Mouse (Mus musculus): ENCODE results near the gene Plekha4.

GRCm38 (mm10) chr7:45507583-45507982 is 18.5 kb upstream of the Plekha4 start:
- TF ChIP-seq CTCF (IDR thresholded peaks at IDR 0.05; ENCODE audit: control insufficient read depth, insufficient read depth, insufficient replicate concordance, low read depth, low read length): no peak
- no peak for TF ChIP-seq POLR2A (IDR thresholded peaks at IDR 0.05; ENCODE audit: control insufficient read depth, low read depth, low read length)

Data from testis, adult 2 months (tissue).